Mouse (Mus musculus) right cerebral cortex, postnatal 25 days (tissue): Measurements from ENCODE around the gene Sox5.

ENCODE experiments used
- DNase-seq: peaks from one replicate; pipeline ENCODE4 v3.0.0; 2022

Sox5 gene

GRCm38 (mm10) chr6:144781431-144782030 is at the start of gene Sox5:
Gene Sox5, minus strand, starts transcription at chr6:144781977.
- peak; percentile 69 for DNase-seq

- no peak for DNase-seq
Measured at GRCm38 (mm10) chr6:144825018-144825602, 43.3 kb upstream of the Sox5 start.

GRCm38 (mm10) chr6:144824153-144824552 is 42.4 kb upstream of the Sox5 start:
- no peak for DNase-seq

GRCm38 (mm10) chr6:144822594-144822993 is 40.8 kb upstream of the Sox5 start:
- no peak for DNase-seq

GRCm38 (mm10) chr6:144821019-144821418 is 39.2 kb upstream of the Sox5 start:
- no peak for DNase-seq

GRCm38 (mm10) chr6:144818016-144818415 is 36.2 kb upstream of the Sox5 start:
- DNase-seq = no peak

- peak; percentile 12 for DNase-seq
Measured at GRCm38 (mm10) chr6:144817329-144817932, 35.7 kb upstream of the Sox5 start.

GRCm38 (mm10) chr6:144815542-144815941 is 33.8 kb upstream of the Sox5 start:
- no peak for DNase-seq

GRCm38 (mm10) chr6:144814931-144815364 is 33.2 kb upstream of the Sox5 start:
- peak; percentile 44 for DNase-seq

GRCm38 (mm10) chr6:144804321-144804720 is 22.5 kb upstream of the Sox5 start:
- no peak for DNase-seq

- DNase-seq = no peak
Measured at GRCm38 (mm10) chr6:144803063-144803462, 21.3 kb upstream of the Sox5 start.

GRCm38 (mm10) chr6:144794356-144794755 is 12.6 kb upstream of the Sox5 start:
- DNase-seq = no peak

- no peak for DNase-seq
Measured at GRCm38 (mm10) chr6:144792871-144793270, 11.1 kb upstream of the Sox5 start.

- no peak for DNase-seq
Measured at GRCm38 (mm10) chr6:144783295-144783694, 1.5 kb upstream of the Sox5 start.

GRCm38 (mm10) chr6:144782866-144783265 is 1.1 kb upstream of the Sox5 start:
- DNase-seq = peak; percentile 28

GRCm38 (mm10) chr6:144782031-144782857 is 467 bp upstream of the Sox5 start:
- peak; percentile 23 for DNase-seq

GRCm38 (mm10) chr6:144780608-144781285 is 1.0 kb downstream of the Sox5 start:
- no peak for DNase-seq

GRCm38 (mm10) chr6:144779945-144780607 is 1.7 kb downstream of the Sox5 start:
- no peak for DNase-seq

- DNase-seq = no peak
Measured at GRCm38 (mm10) chr6:144777356-144778035, 4.3 kb downstream of the Sox5 start.

- no peak for DNase-seq
Measured at GRCm38 (mm10) chr6:144773736-144774135, 8.0 kb downstream of the Sox5 start.

GRCm38 (mm10) chr6:144772985-144773384 is 8.8 kb downstream of the Sox5 start:
- no peak for DNase-seq
